Mouse (Mus musculus): ENCODE data around the gene H2-Ob.

GRCm38 (mm10) chr17:34287648-34288047 lies 48.9 kb downstream of the H2-Ob start, which contains the start of gene H2-Aa:
- TF ChIP-seq POLR2A (IDR thresholded peaks at IDR 0.05; ENCODE audit: extremely low read depth, insufficient read depth, low read length), result no peak
- TF ChIP-seq CTCF (IDR thresholded peaks at IDR 0.05; ENCODE audit: low read depth, low read length), result no peak
